Mouse (Mus musculus) kidney, adult 2 months (tissue): Measurements from ENCODE around the gene Ttbk1. TPM values are rescaled to one million over a fixed set of nuclear protein-coding genes. Genes with fewer than 3 reads are reported as not detected.

Experiments
- DNase-seq: peaks from one replicate; pipeline ENCODE4 v3.0.0; 2021
- H3K27ac ChIP-seq: fragments of 200-500 bp; 2 replicates; pipeline ENCODE4 v1.5.1; 2012; ENCODE audit warnings: low read depth, low read length, control low read depth, inconsistent platforms; ENCODE audit not compliant: insufficient read depth
- H3K27me3 ChIP-seq: fragments of 200-500 bp; replicated peaks from 2 replicates; pipeline ENCODE4 v1.6.1; 2012; ENCODE audit warnings: mild to moderate bottlenecking, moderate library complexity, low read length, inconsistent platforms; ENCODE audit not compliant: control insufficient read depth, insufficient read depth
- H3K36me3 ChIP-seq: fragments of 200-500 bp; 2 replicates; pipeline ENCODE4 v1.6.1; 2012; ENCODE audit warnings: mild to moderate bottlenecking, moderate library complexity, low read length, inconsistent platforms; ENCODE audit not compliant: control insufficient read depth, insufficient read depth
- H3K4me1 ChIP-seq: fragments of 200-500 bp; 2 replicates; pipeline ENCODE4 v1.6.1; 2011; ENCODE audit warnings: low read length; ENCODE audit not compliant: control insufficient read depth, insufficient read depth
- H3K4me3 ChIP-seq: fragments of 200-500 bp; 2 replicates; pipeline ENCODE4 v1.5.1; 2011; ENCODE audit warnings: mild to moderate bottlenecking, low read depth, low read length, control low read depth; ENCODE audit not compliant: insufficient read depth
- CTCF ChIP-seq: fragments of 200-500 bp; conservative IDR thresholded peaks from 2 replicates; pipeline ENCODE4 v1.5.1; 2011; ENCODE audit warnings: low read depth, mild to moderate bottlenecking, control low read depth, low read length, moderate library complexity, mixed read lengths; ENCODE audit not compliant: insufficient read depth, insufficient read length
- POLR2A ChIP-seq: fragments of 200-500 bp; IDR thresholded peaks from one replicate; pipeline ENCODE4 v1.6.1; 2011; ENCODE audit warnings: low read depth, low read length, control low read depth
- WGBS: fragments of 180-500 bp; shearing (Covaris S2); methylation state at CpG from one replicate; pipeline ENCODE4 v1.1.7; 2018; 5-methylcytosine and 5-hydroxymethylcytosine counted together
- polyA plus RNA-seq: library from polyadenylated mRNA; depleted of rRNA; stranded (reverse); fragments of >200 nt; gene quantifications from 2 replicates; pipeline ENCODE4 v1.2.3, GENCODE M21; 2012

Gene Ttbk1
- polyA plus RNA-seq, 1 experiment: 1.4 TPM

GRCm38 (mm10) chr17:46477286-46477685 is 10.2 kb downstream of the Ttbk1 start:
- TF ChIP-seq POLR2A: no peak
- TF ChIP-seq CTCF: no peak
- Histone ChIP-seq H3K36me3 (no peaks in the 10 kb centered on the region), H3K4me3 (peak overlapping the region; percentile 18; the same call in 1 of the 2 replicates), H3K27ac (peak overlapping the region; percentile 57), H3K4me1 (no peaks in the 10 kb centered on the region; the same call in 1 of the 2 replicates), H3K27me3 (no peaks in the 10 kb centered on the region)
- peak; percentile 57 for DNase-seq
- WGBS: 53% methylated on average over 15 of the region's 15 CpGs

- no peaks in the 10 kb centered on the region for H3K27me3 ChIP-seq
- H3K4me1 ChIP-seq: no peaks in the 10 kb centered on the region; the same call in 1 of the 2 replicates
- TF ChIP-seq POLR2A (no peak), CTCF (no peak)
- 77% methylated on average over 8 of the region's 8 CpGs for WGBS
- H3K27ac ChIP-seq: no peak overlapping the region
- no peak for DNase-seq
- H3K4me3 ChIP-seq: no peak overlapping the region
- H3K36me3 ChIP-seq: no peaks in the 10 kb centered on the region
Measured at GRCm38 (mm10) chr17:46476601-46477000, 10.9 kb downstream of the Ttbk1 start.

- no peak overlapping the region for H3K4me3 ChIP-seq
- WGBS: 71% methylated on average over 9 of the region's 9 CpGs
- no peaks in the 10 kb centered on the region for H3K27me3 ChIP-seq
- no peaks in the 10 kb centered on the region for H3K36me3 ChIP-seq
- no peak overlapping the region for H3K27ac ChIP-seq
- no peak for TF ChIP-seq CTCF
- TF ChIP-seq POLR2A: no peak
- H3K4me1 ChIP-seq: no peaks in the 10 kb centered on the region
- DNase-seq: no peak
Measured at GRCm38 (mm10) chr17:46467830-46468229, 19.6 kb downstream of the Ttbk1 start.

GRCm38 (mm10) chr17:46462226-46462625 is 25.2 kb downstream of the Ttbk1 start:
- no peaks in the 10 kb centered on the region for H3K4me1 ChIP-seq
- no peak overlapping the region for H3K27ac ChIP-seq
- H3K36me3 ChIP-seq: no peaks in the 10 kb centered on the region
- H3K4me3 ChIP-seq: no peak overlapping the region
- TF ChIP-seq CTCF (no peak), POLR2A (no peak)
- 88% methylated on average over 5 of the region's 5 CpGs for WGBS
- no peaks in the 10 kb centered on the region for H3K27me3 ChIP-seq
- no peak for DNase-seq

GRCm38 (mm10) chr17:46461347-46461746 is 26.1 kb downstream of the Ttbk1 start:
- DNase-seq: no peak
- H3K27me3 ChIP-seq: no peaks in the 10 kb centered on the region
- H3K4me3 ChIP-seq: peak overlapping the region; percentile 4; the same call in 1 of the 2 replicates

GRCm38 (mm10) chr17:46460673-46461072 is 26.8 kb downstream of the Ttbk1 start:
- no peak overlapping the region for H3K27ac ChIP-seq
- no peak for DNase-seq
- 4% methylated on average over 32 of the region's 32 CpGs for WGBS

More at GRCm38 (mm10) chr17:46461347-46461746, 26.1 kb downstream of the Ttbk1 start:
- no peaks in the 10 kb centered on the region for H3K4me1 ChIP-seq
- no peak overlapping the region for H3K27ac ChIP-seq
- no peaks in the 10 kb centered on the region for H3K36me3 ChIP-seq
- no peak for TF ChIP-seq POLR2A
- TF ChIP-seq CTCF: peak; percentile 32; the same call in 1 of the 2 replicates
- 13% methylated on average over 8 of the region's 8 CpGs for WGBS

GRCm38 (mm10) chr17:46458439-46458838 is 29.0 kb downstream of the Ttbk1 start:
- no peaks in the 10 kb centered on the region for H3K27me3 ChIP-seq
- 42% methylated on average over 3 of the region's 3 CpGs for WGBS

More at GRCm38 (mm10) chr17:46460673-46461072, 26.8 kb downstream of the Ttbk1 start:
- Histone ChIP-seq H3K4me3 (peak overlapping the region; percentile 4; the same call in 1 of the 2 replicates), H3K36me3 (no peaks in the 10 kb centered on the region), H3K27me3 (no peaks in the 10 kb centered on the region), H3K4me1 (peaks cover under 1% of the 10 kb centered on the region; the same call in 1 of the 2 replicates)
- TF ChIP-seq POLR2A (no peak), CTCF (no peak)

More at GRCm38 (mm10) chr17:46458439-46458838, 29.0 kb downstream of the Ttbk1 start:
- no peak overlapping the region for H3K27ac ChIP-seq
- no peak overlapping the region for H3K4me3 ChIP-seq
- no peak for DNase-seq
- TF ChIP-seq CTCF (no peak), POLR2A (no peak)
- H3K4me1 ChIP-seq: peaks cover 8% of the 10 kb centered on the region; the same call in 1 of the 2 replicates
- no peaks in the 10 kb centered on the region for H3K36me3 ChIP-seq
